Mouse (Mus musculus) hindlimb bud, embryonic 11.5 days (tissue): Measurements from ENCODE around the gene Pgp.
"Not testable (repeated sequence)": the region's sequence is repeated elsewhere in the genome, so short reads cannot be mapped to it uniquely, and the experiment has no call there.

ENCODE experiments used
- DNase-seq: peaks from one replicate; pipeline ENCODE4 v3.0.0-alpha.2; 2012; ENCODE audit warnings: low read depth, low spot score; ENCODE audit errors: extremely low spot score

Pgp gene

GRCm38 (mm10) chr17:24469910-24470602 is at the start of gene Pgp, which contains the start of gene E4f1:
Pgp (plus strand) TSS chr17:24470392.
E4f1 (minus strand) TSS chr17:24470313.
- peak; percentile 88 for DNase-seq

- DNase-seq, result no peak
Measured at GRCm38 (mm10) chr17:24423114-24423513, 47.1 kb upstream of the Pgp start.

GRCm38 (mm10) chr17:24424489-24424888 is 45.7 kb upstream of the Pgp start:
- no peak for DNase-seq

DNA sequence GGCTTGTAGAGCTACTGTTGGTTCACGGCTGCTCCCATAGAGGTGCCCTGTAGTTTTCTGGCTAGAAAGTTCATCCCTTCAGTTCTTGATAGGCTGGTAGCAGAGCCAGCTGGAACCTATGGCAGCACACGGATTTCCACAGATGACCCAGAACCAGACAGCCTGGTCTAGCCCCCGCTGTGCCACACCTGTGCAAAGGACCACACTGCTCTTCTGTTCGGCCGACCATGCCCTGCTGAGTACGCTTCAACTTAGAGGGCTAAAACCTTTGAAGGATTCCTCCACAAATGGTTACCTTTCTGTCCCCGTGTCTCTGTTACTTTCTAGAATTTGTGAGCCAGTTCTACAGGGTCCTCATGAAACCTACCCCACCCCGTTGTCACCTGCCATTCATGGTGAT is 44.9 kb upstream of the Pgp start:
- not testable (repeated sequence) for DNase-seq

DNA sequence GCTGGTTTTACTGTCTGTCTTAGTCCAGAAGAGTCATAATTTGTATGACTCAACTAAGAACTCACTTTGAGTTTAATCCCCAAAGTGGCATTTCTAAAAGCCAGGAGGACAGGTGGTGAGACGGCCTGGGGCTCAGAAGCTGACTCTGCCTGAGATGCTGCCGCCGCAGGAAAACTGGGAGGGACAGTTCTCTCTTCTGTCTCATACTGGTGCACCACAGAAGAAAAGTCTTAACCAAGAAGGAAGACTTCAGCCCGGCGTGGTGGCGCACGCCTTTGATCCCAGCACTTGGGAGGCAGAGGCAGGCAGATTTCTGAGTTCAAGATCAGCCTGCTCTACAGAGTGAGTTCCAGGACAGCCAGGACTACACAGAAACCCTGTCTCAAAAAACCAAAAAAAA is 44.3 kb upstream of the Pgp start:
- no peak for DNase-seq

DNA sequence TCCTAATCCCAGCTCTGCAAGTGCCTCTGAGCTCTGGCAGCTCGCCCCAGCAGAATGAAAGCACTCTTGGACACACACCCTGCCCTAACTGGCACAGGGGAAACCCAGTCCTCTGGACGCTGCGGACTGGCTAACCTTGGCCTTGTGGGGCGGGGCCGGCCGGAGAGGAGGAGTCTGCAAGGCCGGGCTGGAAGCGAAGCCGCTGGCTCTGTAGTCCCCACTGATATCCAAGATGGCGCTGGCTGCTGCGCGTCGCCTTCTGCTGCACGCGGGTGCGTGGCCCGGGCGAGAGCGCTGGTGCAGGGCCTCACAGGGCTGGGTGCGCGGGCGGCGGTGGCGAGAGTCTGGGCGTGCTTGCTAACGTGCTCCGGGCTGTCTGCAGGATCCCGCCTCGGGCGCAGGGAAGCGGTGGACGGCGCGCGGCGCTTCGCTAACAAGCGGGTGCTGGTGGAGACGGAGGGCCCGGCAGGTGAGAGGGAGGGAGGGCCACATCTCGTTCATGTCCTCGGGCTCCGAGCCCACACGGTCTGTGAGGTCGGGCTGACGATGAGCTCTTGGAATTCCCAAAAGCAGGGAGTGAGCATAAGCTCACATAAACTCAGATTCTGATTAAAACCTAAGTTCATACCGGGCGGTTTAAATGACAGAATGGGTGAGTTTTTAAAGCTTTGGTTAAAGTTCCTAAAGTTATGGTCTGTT is 43.6 kb upstream of the Pgp start, which contains the start of gene Eci1:
Eci1 (plus strand) TSS at position 171 of the 699 bp plus-strand sequence.
- DNase-seq, result peak; percentile 62

DNA sequence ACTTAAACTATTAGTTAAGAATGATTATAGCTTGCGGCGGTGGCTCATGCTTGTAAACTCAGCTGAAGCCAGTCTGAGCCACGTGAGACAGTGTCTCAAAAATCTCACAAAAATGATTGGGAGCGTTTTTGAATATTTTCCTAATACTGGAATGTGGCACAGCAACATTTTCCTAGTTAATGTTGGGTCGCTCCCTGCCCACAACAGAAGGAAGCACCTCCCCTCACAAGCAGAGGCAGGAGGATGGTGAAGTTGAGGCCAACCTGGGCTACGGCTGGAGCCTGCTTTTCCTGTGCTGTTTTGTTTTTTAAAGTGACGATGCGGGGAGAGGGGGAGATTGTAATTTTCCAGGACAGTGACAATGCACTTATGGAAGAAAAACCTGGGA is 43.0 kb upstream of the Pgp start:
- DNase-seq, result no peak

GRCm38 (mm10) chr17:24429201-24429983 is 40.8 kb upstream of the Pgp start:
- no peak for DNase-seq

DNA sequence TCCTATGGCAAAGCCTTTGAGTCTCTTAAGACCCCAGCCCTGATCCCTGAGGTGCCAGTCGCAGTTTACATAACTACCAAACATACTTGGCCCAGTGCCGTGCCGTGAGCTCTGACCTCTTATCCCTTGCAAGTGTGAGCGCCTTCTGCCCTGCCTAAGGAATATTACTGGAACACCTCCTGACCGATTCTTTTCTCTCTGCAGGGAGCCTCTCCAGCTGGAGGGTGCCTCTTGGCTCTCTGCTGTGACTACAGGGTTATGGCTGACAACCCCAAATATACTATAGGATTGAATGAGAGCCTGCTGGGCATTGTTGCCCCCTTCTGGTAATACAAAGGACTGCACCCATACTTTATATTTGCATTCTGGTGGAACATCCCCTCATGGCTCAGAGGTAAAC is 33.2 kb upstream of the Pgp start:
- DNase-seq, result no peak

- DNase-seq, result no peak
Measured at GRCm38 (mm10) chr17:24440377-24440776, 29.8 kb upstream of the Pgp start.

GRCm38 (mm10) chr17:24441148-24441547 is 29.0 kb upstream of the Pgp start:
- DNase-seq, result no peak

DNA sequence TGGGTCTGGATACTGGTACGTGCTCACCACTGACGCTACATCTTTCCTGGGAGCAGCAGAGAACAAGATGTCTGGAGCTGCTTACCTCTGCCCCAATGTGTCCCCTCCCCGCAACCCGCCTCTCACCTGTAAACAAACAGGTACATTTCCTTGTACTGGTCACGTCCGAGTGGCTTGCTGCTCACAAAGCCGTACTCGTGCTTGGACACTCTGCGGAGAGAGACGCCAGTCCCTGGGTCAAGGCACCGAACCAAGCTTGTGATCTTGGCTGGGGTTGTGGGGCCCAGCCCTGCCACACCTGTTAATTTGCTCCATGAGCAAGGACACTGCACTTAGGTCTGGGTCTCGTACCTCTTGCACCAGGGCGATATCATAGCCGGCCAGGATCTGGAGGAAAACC is 28.1 kb upstream of the Pgp start:
- no peak for DNase-seq

DNA sequence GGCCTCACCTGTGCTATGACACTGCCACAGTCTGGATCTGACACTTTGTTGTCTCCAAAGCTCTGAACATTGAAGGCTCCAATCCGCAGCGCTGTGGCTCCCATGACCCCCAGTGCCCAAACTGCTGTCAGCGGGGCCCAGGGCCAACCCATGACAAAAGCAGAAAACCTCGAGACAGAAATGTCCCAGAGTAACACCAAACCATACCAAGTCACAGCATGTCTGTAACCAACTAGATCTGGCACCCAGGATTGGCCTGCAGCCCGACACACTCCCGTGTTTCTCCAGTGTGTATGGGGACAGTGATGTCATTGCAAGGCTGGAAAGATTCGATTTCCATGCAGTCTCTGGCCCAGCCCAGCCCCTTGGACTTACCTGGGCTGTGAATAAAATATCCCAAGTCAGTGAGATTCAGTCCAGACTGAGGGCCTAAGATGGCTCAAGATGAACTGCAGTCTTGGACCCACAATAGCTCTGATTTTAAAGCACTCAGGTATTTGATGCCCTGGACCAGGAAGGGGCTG is 27.5 kb upstream of the Pgp start, which contains the start of gene Dnase1l2:
Dnase1l2 (minus strand) TSS at position 474 of the 524 bp plus-strand sequence.
- no peak for DNase-seq

DNA sequence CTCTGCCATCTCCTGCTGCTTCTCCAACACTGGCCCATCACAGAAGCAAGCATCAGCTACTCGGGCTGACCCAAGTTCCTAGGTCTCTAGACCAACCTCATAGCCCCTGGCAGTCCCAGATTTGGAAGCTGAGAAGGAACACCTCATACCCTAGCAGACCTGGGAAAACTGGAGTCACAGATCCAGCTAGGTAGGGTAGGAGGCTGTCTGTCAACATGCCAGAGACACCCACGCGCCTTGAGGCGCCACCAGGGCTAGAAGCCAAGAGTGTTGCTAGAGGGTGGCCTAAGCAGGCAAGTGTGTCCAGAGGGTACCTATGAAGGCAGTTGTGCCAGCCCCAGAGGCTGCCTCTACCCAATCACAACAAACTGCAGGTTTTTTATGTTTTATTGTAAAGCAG is 26.8 kb upstream of the Pgp start:
- no peak for DNase-seq

- no peak for DNase-seq
Measured at GRCm38 (mm10) chr17:24446590-24446989, 23.6 kb upstream of the Pgp start.

- no peak for DNase-seq
Measured at GRCm38 (mm10) chr17:24449507-24449906, 20.7 kb upstream of the Pgp start.

DNA sequence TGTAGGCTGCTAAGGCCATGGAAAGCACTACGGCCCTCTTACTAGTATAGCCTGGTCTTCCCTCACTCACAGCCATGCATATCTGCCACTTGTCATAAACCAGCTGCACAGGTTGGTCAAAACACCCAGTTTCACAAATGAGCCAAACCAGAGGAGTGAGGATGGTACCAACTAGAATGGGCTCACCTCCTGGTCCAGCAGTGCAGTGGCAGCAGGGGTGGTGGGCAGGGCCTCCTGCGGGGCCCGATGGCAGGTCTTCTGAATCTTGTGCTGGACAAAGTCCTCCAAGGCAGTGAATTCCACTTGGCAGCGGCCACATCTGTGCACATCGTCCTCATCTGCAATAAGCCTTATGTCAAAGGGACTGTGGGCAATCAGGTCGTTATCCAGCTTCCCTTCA is 19.0 kb upstream of the Pgp start:
- DNase-seq, result no peak

- no peak for DNase-seq
Measured at GRCm38 (mm10) chr17:24453372-24453771, 16.8 kb upstream of the Pgp start.

DNA sequence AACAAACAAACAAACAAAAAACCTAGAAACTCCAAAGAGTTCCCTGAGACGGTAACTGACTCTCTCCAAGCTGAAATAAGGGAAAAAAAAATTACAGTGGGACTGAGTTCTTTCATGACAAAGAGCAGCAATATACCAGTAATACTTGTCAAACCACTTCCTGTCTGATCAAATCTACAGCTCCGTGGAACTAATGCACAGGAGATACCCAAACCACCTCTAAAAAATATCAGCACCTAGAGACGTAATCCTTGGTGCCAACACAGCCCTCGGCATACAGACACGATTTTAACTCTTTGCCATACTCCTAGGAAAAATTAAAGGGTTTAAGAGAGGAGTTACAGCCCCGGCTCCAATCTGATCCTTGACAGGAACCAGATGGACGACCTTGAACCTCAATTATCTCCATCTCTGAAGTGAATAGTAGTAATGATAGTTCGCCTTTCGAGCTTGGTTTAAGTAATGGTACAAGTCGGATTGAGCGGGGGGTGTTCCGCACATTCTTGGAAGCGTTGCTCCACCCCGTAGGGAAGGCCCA is 15.9 kb upstream of the Pgp start:
- no peak for DNase-seq

DNA sequence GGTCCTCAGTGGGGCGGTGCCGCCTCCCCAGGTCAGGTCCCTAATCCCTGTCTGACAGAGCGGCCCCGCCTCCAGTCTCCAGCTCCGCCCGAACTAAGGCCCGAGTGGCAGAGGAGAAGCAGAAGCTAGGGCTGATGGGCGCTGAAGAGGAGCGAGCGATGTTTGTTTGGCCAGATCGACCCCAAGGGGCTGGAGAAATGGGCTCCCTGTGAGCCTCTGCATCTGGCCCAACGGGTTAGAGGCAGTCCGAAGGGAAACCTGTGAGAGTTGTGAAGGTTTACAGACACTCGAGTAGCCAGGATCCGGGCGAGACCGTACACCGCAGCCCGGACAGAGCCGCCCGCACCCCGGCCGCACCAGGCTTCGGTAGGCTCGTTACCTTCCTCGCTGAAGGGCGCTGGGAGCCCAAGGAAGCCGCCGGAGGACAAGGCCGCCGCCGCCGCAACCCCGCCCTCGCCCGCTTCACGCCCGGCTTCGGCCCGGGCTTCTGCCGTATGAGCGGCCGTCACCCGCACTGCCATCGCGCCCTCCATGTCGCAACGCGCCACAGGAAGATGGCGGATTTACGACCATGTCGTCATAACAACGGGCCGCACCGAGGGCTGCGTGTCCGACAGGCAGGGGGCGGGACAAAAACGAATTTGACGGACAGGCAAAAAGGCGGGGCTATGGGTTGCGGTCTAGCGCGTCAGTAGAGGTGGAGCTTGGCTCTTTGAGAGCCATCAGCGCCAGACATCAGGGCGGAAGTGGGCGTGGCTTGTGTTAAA is 15.3 kb upstream of the Pgp start:
- DNase-seq, result peak; percentile 95
